27 mouse cellular contexts compared by ENCODE assay signal in genomic region chr11:71651756-71652380, GRCm38 (mm10).
A peak's percentile ranks its signal among the peaks of the same experiment; 100 is the strongest.
DNase-seq lines count a peak whose midpoint lies in the region; ATAC-seq lines count a peak whose summit lies in the region.
"Had no signal": no experiment of that assay in that cellular context is flagged by ENCODE, and none has a peak within 500 bp of the region (broad histone marks: within the 10 kb centered on the region; RNA-seq: fewer than 3 reads in every experiment).

No protein-coding gene starts in this region.

- no peaks in the 10 kb centered on the region for H3K9me3 ChIP-seq in hindbrain, embryonic 12.5 days (replicated peaks)
- H3K9me3 ChIP-seq: forebrain, embryonic 10.5 days; heart, embryonic 13.5 days; hindbrain, embryonic 15.5 days; megakaryocyte, embryonic 14.5 days; midbrain, embryonic 13.5 days had no signal

- H3K27ac ChIP-seq in hindbrain, embryonic 12.5 days, result no peak overlapping the region
- H3K27ac ChIP-seq: forebrain, embryonic 10.5 days; heart, embryonic 13.5 days; hindbrain, embryonic 15.5 days; liver, embryonic 14.5 days; midbrain, embryonic 13.5 days had no signal

- no peaks in the 10 kb centered on the region; the same call in 1 of the 2 replicates for H3K27me3 ChIP-seq in hindbrain, embryonic 12.5 days
- H3K27me3 ChIP-seq: hindbrain, embryonic 15.5 days; megakaryocyte, embryonic 14.5 days; midbrain, embryonic 13.5 days had no signal

- no peak for ATAC-seq in hindbrain, embryonic 12.5 days (ENCODE audit: low FRiP score)
- ATAC-seq: CD4-positive, CD25-positive, alpha-beta regulatory T cell, adult 4 months; forebrain, embryonic 16.5 days; midbrain, embryonic 13.5 days had no signal

- no peaks in the 10 kb centered on the region for H3K36me3 ChIP-seq in hindbrain, embryonic 12.5 days
- H3K36me3 ChIP-seq: forebrain, embryonic 10.5 days; heart, embryonic 13.5 days; hindbrain, embryonic 15.5 days; midbrain, embryonic 13.5 days had no signal

- WGBS in hindbrain, embryonic 12.5 days, result 85% methylated on average over 5 of the region's 5 CpGs

- intact Hi-C loops in left cerebral cortex, postnatal 36 days (cut with DNase I), result no loop called here
- intact Hi-C loops in heart, postnatal 36 days (cut with DNase I), result no loop called here

- peak; percentile 66 for DNase-seq in heart, adult 11 months
- DNase-seq in heart, adult 8-10 months (ENCODE audit: low spot score), result no peak
- peak; percentile 65 for DNase-seq in right cerebral cortex, adult 18-20 months
- DNase-seq in right cerebral cortex, postnatal 10 days (ENCODE audit: low spot score in 2 of 2), result no peak
- DNase-seq in layer of hippocampus, adult 9-10 months (ENCODE audit: low spot score), result peak; percentile 31
- DNase-seq in left cerebral cortex, postnatal 36 days (ENCODE audit: low spot score in 2 of 2), result peak; percentile 52 to 75
- DNase-seq in heart, postnatal 36 days, result no peak
- DNase-seq: adrenal gland, postnatal 14 days; cerebellum, adult 11 months; cerebellum, postnatal 10 days; heart, adult 18-20 months; heart, postnatal 14 days; kidney, adult 8-10 months; kidney, postnatal 10 days; lung, embryonic 14.5 days; lung, postnatal 36 days; thymus, adult 2 months; thymus, postnatal 4 days had no signal

- no peaks in the 10 kb centered on the region for H3K4me1 ChIP-seq in hindbrain, embryonic 12.5 days
- H3K4me1 ChIP-seq: heart, embryonic 13.5 days; megakaryocyte, embryonic 14.5 days had no signal

- no peak overlapping the region for H3K4me2 ChIP-seq in hindbrain, embryonic 12.5 days (replicated peaks)
- H3K4me2 ChIP-seq: heart, embryonic 13.5 days; hindbrain, embryonic 15.5 days; lung, embryonic 14.5 days; midbrain, embryonic 13.5 days had no signal

- no peak overlapping the region for H3K9ac ChIP-seq in hindbrain, embryonic 12.5 days
- H3K9ac ChIP-seq: heart, embryonic 13.5 days; hindbrain, embryonic 15.5 days; liver, embryonic 14.5 days; lung, embryonic 14.5 days; midbrain, embryonic 13.5 days had no signal

- H3K4me3 ChIP-seq in hindbrain, embryonic 12.5 days, result no peak overlapping the region
- H3K4me3 ChIP-seq: forebrain, embryonic 10.5 days; heart, embryonic 13.5 days; hindbrain, embryonic 15.5 days; megakaryocyte, embryonic 14.5 days; midbrain, embryonic 13.5 days had no signal

Comparison
In these comparisons a context has a peak if more than half of its experiments do, and no peak if none do; other contexts are left out.
1. DNase-seq: peak in heart, adult 11 months (single experiment), right cerebral cortex, adult 18-20 months (single experiment), layer of hippocampus, adult 9-10 months (single experiment) and left cerebral cortex, postnatal 36 days (2 of 2); none in heart, adult 8-10 months (single experiment), right cerebral cortex, postnatal 10 days (0 of 2) and heart, postnatal 36 days (0 of 2).